Mouse (Mus musculus) lung, adult 2 months (tissue): Measurements from ENCODE around the gene Aven. TPM values are rescaled to one million over a fixed set of nuclear protein-coding genes. Genes with fewer than 3 reads are reported as not detected.

Experiments
- DNase-seq: peaks from one replicate; pipeline ENCODE4 v3.0.0; 2022
- H3K4me1 ChIP-seq: fragments of 200-500 bp; 2 replicates; pipeline ENCODE4 v1.6.1; 2011; ENCODE audit warnings: low read length; ENCODE audit not compliant: control insufficient read depth, insufficient read depth
- H3K4me3 ChIP-seq: fragments of 200-500 bp; replicated peaks from 2 replicates; pipeline ENCODE3; 2011; ENCODE audit warnings: low read depth, mild to moderate bottlenecking, control low read depth, low read length; ENCODE audit errors: extremely low read depth
- CTCF ChIP-seq: fragments of 200-500 bp; IDR thresholded peaks from 2 replicates; pipeline ENCODE4 v1.5.1; 2011; ENCODE audit warnings: mild to moderate bottlenecking, low read length, control low read depth; ENCODE audit not compliant: insufficient read depth
- POLR2A ChIP-seq: fragments of 200-500 bp; IDR thresholded peaks from 2 replicates; pipeline ENCODE4 v1.6.1; 2011; ENCODE audit warnings: low read depth, mild to moderate bottlenecking, control low read depth, low read length, borderline replicate concordance; ENCODE audit errors: extremely low read depth
- WGBS: fragments of 180-500 bp; shearing (Covaris S2); methylation state at CpG from one replicate; pipeline ENCODE4 v1.1.7; 2018; 5-methylcytosine and 5-hydroxymethylcytosine counted together
- polyA plus RNA-seq: library from polyadenylated mRNA; depleted of rRNA; stranded (reverse); fragments of >200 nt; gene quantifications from 2 replicates; pipeline ENCODE4 v1.2.3, GENCODE M21; 2012

The Aven gene
- polyA plus RNA-seq, 1 experiment: 2.5 TPM

DNA sequence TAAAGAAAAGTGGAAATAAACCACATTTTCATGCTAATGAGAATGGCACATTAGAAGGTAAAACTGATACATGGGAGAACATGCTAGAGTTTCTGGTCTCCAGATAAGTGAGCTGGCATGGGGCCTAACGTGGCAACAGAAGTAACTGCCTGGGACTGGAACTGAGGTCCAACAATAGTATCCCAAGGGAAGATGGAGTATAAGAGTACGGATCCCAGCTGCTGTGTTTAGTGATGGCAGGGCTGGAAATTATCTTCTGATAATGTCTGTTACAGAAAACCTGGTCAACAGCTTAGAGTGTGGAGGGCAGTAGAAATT lies 9.5 kb upstream of the Aven start:
- H3K4me1 ChIP-seq: peaks cover 2% of the 10 kb centered on the region; the same call in 1 of the 2 replicates
- WGBS: 58% methylated on average over 2 of the region's 2 CpGs
- TF ChIP-seq POLR2A: no peak
- TF ChIP-seq CTCF: no peak
- H3K4me3 ChIP-seq: no peak overlapping the region
- DNase-seq: no peak

DNA sequence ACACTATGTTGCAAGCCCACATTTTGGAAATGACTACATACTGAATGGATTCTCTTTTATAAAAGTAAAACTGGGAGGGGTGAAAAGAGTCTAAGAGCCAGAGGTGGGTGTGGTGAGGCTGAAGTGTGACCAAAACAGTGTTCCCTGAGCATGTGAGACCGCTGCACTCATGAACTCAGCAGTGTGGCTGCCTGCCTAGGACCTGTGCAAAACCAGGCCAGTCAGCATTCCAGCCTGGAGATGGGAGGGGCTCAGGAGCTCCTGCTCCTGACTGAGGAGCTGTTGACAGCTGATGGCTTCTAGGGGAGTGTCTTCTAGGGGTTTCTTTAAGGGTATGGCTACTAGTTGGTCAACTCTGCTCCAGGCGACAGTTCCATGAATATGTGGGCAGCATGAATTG lies 7.9 kb upstream of the Aven start:
- Histone ChIP-seq H3K4me3 (no peak overlapping the region), H3K4me1 (peaks cover 2% of the 10 kb centered on the region; the same call in 1 of the 2 replicates)
- DNase-seq: no peak
- 51% methylated on average over 2 of the region's 2 CpGs for WGBS
- TF ChIP-seq CTCF (no peak), POLR2A (no peak)

DNA sequence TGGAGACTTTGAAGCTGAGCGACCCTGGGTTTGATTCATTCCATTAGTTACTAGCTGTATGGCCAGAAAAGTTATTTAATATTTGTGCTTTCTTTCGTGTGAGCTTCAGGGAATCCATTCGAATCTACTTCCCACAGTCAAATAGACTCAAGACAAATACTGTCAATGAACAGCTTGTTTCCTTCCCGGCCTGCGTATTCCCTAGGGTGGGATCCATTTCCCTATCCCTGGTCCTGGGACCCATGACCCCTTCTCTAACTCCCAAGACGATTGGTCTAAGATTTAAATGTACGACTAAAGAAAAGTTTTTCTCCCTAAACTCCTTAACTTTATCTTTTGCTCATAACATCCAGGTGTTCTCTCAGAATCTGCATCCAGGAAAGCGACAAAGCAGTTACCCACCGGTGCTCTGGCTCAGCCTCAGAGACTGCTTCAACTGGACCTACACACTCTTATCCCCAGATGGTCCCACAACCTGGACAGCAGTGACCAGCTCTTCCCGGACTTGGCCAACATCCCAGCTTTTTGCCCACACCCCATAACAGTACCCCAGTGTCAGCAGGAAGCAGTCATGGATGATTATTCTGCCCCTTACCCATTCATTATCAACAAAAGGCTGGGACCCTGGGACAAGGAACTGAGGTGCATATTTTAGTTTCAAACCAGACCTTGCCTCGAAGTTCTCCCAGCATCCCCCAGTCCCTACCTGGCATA lies 2.1 kb upstream of the Aven start:
- 81% methylated on average over 11 of the region's 11 CpGs for WGBS
- DNase-seq: no peak
- peaks cover 6% of the 10 kb centered on the region for H3K4me1 ChIP-seq
- no peak for TF ChIP-seq POLR2A
- TF ChIP-seq CTCF: no peak
- H3K4me3 ChIP-seq: no peak overlapping the region

DNA sequence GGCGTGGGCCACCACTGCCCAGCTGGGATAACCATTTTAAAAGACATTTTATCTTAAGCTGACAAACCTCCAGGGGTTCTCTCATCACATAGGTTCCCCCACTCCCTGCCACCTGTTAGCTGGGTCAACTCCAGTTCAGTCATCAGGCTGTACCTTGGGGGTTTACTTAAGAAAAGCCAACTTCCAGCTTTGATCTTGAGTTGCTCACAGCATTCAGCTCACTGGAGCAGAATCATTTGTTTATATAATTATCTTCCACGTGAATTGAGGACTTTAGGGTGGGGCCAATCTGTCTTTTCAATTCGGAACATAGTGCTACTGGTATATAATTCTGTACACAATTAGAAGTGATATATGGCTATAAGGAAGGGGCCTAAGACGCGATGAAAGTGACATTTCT lies 1.1 kb upstream of the Aven start:
- 64% methylated on average over 5 of the region's 5 CpGs for WGBS
- TF ChIP-seq POLR2A: no peak
- peaks cover 6% of the 10 kb centered on the region for H3K4me1 ChIP-seq
- H3K4me3 ChIP-seq: no peak overlapping the region
- no peak for DNase-seq

DNA sequence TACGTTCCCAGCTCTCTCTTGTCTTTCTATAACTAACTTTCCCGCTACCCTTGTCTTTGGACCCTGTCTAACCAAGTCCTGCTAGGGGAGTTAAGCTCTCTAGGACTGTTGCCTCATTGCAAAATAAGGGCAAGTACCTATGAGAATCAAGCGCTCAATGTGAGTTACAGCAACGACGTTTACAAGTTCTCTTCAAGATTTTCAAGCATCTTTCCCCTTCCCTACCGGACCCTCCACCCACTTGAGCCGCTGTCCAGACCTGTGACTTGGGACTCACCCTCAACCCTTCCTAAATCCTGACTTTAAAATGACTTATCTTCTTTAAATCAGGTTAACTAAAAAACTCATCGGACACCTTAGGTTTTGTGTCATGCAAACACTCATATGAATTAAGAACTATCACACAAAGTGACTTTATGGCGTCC lies 321 bp upstream of the Aven start:
- no peak for DNase-seq
- H3K4me3 ChIP-seq: peak overlapping the region; percentile 67
- 8% methylated on average over 9 of the region's 9 CpGs for WGBS
- H3K4me1 ChIP-seq: peaks cover 6% of the 10 kb centered on the region
- TF ChIP-seq CTCF (no peak), POLR2A (no peak)

DNA sequence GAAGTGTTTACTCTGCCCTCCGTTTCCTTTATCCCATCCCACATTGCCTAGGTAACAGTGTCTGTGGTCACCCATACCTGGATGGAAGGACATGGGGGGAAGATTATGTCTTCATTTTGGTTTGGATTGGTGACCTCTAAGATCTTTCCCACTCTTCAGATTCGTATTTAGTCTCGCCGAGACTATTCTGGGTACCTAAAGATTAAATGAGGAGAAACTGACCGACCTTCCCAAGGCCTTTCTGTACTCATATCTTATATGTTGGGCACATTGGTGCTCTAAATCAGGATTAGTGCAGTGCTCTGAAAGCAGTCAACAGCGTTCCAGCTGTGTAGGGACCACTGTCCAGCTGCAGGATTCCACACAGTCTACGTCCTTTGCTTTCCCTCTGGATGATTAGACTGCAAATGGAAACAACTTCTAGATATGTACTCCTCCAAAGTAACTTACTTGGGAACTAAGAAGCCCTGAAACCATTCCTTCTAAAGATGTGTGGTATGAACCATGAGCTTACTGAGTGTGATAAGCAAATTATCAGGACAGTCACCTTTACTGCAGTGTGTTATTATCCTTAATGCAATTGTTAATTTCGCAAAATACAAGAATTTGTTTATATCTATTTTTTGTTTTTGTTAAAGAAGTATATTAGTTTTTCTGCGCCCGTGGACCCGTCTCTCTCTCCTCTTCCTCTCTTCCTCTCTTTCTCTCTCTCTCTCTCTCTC lies 936 bp downstream of the Aven start:
- WGBS: 33% methylated on average over 11 of the region's 11 CpGs
- H3K4me3 ChIP-seq: peak overlapping the region; percentile 67
- TF ChIP-seq POLR2A (no peak), CTCF (no peak)
- no peak for DNase-seq
- H3K4me1 ChIP-seq: peaks cover 6% of the 10 kb centered on the region

DNA sequence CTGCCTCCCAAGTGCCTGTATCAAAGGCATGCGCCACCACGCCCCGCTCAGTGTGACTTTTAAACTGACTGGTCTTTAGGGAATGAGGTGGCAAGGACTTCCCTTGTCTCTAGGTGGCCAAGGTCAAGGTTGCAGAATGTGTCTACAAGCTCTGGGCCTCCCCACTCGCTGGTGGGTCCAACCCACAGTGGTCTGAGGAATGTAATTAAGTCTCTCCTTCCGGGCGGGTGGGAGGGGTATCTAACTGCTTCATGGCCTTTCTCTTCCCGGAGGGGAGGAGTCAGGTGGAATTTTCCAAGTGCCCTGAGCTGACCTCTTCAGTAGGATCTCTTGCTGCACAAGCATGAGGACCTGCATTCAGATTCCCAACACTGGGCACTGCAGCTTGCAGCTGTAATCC lies 5.1 kb downstream of the Aven start:
- Histone ChIP-seq H3K4me3 (no peak overlapping the region), H3K4me1 (peaks cover 2% of the 10 kb centered on the region; the same call in 1 of the 2 replicates)
- no peak for DNase-seq
- TF ChIP-seq CTCF: no peak
- no peak for TF ChIP-seq POLR2A
- WGBS: 76% methylated on average over 7 of the region's 7 CpGs

DNA sequence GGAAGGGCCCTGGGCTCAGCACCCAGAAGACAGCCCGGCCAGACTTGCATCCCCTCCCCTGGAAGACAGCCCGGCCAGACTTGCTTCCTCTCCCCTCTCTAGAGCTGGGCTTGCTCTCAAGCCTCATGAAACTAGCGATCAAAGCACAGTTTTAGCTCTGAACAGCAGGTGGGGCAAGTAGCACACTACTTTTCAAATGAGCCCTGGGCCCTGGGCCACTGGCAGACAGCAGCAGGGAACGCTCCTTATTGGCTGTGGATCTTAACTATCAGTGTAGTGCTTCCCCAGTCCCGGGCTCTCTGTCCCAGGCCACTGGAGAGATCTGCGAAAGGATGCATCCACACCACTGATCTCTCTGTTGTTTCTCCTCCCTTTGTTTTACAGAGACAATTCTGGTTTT lies 8.4 kb downstream of the Aven start:
- no peak overlapping the region for H3K4me3 ChIP-seq
- TF ChIP-seq CTCF (peak; percentile 67; the same call in 1 of the 2 replicates), POLR2A (no peak)
- 6% methylated on average over 6 of the region's 6 CpGs for WGBS
- DNase-seq: peak; percentile 49
- H3K4me1 ChIP-seq: no peaks in the 10 kb centered on the region

DNA sequence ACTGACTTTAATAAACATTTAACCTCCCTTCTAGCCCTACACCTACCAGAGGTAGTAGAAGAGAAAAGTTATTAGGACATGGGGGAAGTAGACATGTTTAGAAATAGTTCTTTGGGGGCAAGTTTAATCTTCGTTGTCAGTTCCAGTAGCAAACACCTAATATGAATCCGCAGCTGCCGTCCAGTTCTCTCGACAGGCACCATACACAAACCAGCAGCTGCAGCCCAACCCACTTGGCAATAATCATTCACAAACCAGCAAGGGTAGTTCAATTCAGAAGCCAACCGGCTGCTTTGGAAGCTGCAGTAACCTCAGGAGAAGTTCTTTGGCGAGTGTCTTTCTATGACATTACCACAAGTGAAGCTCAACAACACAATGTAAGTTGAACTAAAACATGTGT lies 11.2 kb downstream of the Aven start:
- DNase-seq: no peak
- TF ChIP-seq POLR2A: no peak
- no peak for TF ChIP-seq CTCF
- H3K4me3 ChIP-seq: no peak overlapping the region
- WGBS: 76% methylated on average over 6 of the region's 6 CpGs
- H3K4me1 ChIP-seq: no peaks in the 10 kb centered on the region
